Mouse (Mus musculus) v-Abl transformed pro-B cells (cell line): Measurements from ENCODE around the gene Arrdc5.

Experiments used
- in situ Hi-C, 2 experiments: fragments of 400-800 bp; cut with MboI; formaldehyde crosslinking; loops; one replicate each; pipeline ENCODE4 v1.15.1; 2025; ENCODE audit not compliant: unreplicated experiment in 2 of 2

Arrdc5 gene

DNA sequence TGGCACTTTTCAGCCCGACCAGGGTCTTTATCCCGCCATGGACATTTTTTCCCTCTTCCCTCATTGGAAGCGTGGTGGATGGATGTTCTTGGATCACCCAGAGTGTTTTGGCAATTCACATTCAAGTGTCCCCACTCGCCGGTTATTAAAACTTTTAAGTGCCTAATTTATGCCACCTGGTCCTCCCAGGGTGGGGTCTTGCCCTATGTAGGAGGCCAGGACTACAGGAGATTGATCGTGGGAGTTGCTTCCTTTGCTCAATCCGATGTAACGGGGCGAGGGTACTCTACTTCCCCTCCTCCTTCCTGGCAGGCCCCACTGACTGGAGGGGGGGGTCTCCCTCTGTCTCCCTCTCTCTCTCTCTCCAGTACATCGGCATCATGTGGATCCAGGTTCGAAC is 4.6 kb upstream of the Arrdc5 start:
- in situ Hi-C loops: no loop called here

DNA sequence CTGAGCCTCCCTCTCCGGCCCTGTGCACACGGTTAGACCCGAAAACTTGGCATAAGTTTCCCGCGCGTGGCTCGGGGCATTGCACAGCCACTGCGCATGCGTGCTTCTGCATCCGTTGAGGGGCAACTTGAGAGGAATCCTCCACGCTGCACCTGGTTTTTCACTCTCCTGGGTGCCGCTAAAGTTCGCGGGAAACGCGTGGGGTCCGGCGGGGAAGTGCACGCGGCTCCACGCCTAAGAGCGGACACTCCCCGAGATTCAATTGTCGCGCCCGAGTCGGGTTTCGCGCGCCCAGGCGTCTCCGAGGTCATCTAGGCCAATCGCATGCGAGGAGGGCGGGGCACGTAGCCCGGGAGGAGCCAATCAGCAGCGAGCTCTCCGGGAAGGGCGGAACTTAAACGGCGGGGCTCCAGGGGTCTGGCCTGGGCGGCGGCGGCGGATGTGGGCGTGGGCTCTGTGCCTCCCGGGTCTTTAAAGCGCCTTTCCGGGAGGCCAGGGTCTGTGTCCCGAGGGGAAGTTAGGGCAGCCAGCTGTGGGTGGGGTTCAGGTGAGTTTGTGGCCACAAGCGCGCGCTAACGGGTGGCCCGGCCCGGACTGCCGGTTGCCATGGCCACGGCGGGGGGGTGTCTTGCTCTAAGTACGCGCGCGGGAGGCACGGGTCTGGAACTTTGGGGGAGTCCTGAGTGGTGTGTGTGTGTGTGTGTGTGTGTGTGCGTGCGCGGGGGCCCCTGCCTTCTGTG is 3.9 kb upstream of the Arrdc5 start:
- in situ Hi-C loops: no loop called here

DNA sequence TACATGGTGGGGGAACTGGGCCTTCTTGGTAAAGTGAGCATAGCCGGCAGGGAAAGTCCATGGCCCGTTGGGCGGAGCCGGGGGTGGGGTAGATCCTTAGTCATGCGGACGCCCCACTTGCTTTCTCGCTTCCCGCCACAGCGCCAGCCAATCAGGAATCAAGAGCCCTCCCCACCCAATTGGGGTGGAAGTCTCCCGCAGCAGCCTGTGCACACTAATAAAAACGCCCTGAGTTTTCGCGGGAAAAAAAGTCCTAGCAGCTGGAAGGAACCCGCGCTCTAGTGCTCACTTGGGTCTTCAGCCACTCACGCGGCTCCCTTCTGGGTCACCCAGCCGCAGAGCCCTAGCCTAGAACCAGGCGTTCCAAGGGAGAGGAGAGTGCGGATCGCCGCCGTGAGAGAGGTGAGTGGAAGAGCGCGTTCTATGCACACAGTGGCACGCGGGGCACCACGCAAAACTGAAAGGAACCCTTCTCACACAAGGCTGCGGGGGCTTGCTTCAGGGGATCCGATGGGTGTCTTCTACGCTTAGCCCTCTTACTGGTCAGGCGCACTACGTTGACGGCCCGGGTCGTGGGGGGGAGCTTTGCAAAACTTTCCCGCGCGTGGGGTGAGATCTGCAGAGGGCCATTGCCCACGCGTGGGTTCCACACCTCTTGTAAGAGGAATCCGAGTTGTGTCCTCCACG is 3.2 kb upstream of the Arrdc5 start, which contains the start of gene Uhrf1:
Uhrf1 (plus strand) TSS at position 162 of the 687 bp plus-strand sequence.
- in situ Hi-C loops: no loop called here

DNA sequence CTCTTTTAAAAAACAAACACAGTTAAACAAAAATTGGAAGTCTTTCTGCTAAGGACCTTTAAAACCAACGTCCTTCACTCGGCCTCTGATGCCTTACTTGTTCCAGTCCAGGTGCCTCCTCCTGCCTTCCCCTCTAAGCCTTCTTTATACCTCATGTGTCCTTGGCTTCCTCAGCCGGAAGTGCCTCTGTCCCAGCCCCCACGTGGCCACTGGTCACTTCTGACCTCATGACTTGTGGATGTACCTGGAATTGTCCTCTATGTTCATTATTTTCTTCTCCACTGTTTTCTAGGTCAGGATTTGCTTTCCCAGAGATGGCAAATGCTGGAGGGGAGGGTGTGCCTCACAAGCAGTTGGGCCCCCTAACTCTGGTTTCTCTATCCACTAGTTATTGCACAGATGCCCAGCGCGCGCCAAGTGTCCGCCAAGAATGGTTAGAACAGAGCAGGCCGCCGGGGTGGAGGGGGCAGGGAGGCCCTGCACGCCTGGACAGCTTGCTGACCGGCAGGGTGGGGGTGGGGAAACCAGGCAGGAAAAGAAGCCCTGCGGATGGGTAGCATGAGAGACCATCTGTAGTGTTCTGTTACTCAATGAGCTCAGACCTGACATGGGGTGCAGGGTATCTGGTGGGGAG is 2.4 kb upstream of the Arrdc5 start:
- in situ Hi-C loops: no loop called here

DNA sequence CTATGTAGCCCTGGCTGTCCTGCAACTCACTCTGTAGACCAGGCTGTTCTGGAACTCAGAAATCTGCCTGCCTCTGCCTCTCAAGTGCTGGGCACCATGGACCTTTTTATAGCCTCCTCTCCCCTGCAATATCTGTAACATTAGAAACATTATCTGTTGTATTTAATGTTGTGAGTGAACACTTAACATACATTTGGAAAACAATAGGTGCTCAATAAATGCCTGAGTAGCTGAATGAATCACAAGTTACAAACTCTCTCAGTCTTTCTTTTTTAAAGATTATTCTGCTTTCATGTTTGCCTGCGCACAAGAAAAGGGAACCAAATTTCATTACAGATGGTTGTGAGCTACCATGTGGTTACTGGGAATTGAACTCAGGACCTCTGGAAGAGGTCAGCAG is 1.8 kb downstream of the Arrdc5 start:
- in situ Hi-C loops: no loop called here

DNA sequence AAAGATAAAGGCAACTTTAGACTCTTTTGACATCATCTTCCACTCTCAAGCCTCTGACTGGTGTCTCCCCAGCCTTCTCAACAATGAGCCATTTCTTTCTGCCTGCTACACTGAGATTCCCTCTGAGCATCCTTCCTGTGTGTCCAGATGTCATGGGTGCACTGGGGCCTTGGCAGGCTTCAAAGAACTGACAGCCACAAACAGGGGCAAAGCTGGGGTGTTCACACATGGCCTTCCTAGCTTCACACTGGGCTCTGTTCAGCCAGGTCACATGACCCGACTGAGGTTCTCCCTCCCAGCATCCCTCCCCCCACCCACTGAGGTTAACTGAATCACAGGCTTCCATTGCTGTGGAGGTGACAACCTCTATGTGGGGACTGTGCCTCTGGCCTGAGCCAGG is 3.9 kb downstream of the Arrdc5 start:
- in situ Hi-C loops: no loop called here

DNA sequence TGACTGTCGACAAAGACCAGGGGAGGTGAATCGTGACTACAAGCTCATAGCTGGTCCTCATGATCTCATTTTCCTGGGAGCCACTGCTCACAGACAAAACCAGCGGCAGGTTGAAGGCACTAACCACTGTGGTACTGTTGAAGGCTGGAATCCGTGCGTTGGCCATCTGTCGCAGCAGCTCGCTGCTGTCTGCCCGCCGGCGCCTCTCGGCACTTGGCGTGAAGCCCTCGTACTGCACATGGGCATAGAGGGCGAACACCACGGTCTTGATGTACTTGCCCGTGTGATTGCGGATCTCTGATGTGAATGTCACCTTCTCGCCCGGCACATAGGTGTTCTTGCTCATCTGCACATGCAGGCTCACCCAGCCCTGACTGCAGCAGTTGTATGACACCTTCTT is 5.8 kb downstream of the Arrdc5 start:
- in situ Hi-C loops: no loop called here

DNA sequence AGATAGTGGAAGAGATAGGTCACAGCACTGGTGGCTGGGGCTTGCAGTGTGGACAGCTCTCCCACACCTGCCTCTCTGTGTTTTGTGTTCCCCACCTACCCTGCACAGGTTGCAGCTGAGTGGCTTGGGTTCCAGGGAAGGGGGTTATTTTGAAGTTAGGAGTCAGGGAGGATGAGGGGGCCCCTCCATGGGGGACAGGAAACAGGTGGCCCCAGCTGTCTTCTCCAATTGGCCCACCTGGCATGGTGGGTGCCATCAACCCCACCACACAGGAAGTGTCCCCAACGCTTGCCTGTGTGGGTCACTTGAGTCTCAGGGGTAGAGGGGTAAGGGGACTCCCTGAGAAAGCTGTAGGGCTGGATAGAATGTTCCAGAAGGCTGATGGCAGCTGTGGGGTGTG is 6.8 kb downstream of the Arrdc5 start:
- in situ Hi-C loops: no loop called here

DNA sequence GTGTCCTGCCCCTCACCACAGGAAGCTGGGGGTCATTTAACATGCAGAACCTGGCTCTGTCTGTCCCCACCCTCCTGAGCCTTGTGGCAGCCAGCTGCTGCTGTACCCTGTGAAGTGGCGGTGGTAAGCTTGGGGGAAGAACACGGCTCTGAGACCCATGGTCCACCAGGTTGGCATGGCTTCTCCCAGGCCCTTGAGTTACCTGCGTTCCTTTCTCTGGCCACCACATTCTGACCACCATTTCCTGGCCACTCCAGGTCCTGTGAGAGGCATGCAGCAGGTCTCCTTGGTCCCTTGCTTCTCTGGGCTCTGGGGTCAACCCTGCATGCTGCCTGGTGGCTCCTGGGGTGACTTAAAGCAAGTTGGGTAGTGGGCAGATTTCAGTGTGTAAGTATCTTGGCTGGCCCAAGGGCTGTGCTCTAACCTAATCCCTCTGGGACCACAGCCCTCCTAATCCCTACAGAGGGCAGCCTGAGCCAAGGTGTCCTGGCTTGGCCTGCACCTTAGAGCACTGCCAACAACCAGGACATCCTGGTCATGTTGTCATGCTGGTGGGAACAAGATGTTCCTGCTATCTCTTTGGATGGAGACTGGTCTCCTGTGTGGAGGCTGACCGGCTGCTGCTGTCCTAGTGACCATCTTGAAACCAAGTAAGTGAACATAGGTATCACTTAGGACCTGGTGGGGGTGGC is 7.4 kb downstream of the Arrdc5 start, which contains the start of gene Plin3:
Plin3 (minus strand) TSS at position 343 of the 692 bp plus-strand sequence.
- in situ Hi-C loops: no loop called here

DNA sequence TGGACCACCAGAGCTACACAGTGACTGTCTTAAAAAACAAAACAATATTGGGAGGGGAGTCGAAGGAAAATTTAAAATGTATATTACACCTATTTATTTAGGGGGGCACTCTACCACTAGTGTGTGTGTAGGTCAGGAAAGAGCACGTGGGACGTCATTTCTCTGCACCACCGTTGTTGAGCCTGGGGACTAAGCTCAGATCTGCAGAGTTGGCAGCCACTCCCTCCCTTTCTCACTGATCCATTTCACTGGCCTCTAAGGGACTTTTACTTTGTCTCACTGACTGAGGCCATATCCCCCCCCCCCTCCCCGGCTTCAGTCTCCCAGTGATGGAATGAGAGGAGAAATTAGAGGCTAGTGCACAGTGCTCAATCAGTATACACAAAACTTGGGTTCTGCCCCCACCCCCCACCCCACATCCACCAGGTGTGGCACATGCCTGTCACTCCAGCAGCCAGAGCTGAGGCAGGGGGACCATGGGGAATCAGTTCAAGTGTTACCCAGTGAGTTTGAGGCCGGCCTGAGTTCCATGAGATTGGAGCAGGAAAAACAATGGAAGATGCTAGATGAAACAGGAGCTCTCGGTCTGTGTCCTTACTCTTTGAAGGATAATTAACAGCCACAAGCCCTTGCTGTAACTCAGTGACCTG is 8.1 kb downstream of the Arrdc5 start:
- in situ Hi-C loops: no loop called here

DNA sequence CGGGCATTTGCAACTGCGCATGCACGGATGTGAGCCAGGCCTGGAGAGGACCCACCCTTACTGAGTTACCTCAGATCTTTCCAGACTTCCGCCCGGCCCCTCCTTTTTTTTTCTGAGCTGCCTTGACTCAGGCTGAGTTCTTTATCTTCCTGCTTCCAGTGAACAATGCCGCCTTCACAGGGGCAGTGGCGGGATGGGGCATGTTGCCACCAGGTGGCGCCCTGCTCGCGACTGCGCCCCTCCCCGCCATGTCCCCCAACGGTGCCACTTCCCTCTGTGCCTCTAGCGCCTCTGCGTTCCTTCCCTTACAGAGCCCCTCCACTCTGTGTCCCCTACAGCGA is 8.9 kb downstream of the Arrdc5 start:
- in situ Hi-C loops: no loop called here

DNA sequence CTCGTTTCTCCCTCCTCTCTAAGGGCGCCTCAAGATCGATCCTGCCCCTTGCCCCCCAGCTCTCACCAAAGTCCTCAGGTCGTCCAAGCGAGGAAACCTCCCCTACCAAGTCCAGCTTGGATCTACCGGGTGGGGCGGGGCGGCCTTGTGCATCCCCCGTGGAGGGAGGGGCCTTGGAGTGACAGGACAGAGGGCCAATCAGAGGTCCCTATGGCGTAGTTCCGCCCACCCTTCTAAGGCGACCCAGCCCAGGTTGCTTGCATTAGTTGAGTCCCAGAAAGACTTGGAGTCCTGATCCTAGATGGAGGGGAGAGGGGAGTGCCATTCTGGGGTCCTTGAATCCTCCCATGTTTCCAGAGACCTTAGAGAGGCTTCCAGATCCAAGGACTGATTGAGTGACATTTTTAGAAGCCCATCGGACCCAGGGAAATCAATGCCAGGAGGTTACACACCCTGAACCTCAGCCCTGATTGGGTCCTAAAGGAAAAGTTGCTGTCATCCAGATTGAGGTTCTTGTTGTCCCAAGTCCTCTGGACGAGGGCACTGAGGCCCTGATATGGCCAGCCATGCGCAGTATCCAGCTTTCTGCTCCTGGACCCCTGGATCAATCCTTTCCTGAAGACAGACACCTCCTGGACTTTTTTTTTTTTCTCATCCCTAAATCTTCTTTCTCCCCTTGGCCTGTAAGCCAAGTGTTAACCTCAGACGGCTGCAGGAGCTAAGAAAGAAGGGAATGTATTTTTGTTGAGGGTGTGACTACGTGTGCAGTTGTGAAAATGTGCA is 9.5 kb downstream of the Arrdc5 start:
- in situ Hi-C loops: no loop called here

DNA sequence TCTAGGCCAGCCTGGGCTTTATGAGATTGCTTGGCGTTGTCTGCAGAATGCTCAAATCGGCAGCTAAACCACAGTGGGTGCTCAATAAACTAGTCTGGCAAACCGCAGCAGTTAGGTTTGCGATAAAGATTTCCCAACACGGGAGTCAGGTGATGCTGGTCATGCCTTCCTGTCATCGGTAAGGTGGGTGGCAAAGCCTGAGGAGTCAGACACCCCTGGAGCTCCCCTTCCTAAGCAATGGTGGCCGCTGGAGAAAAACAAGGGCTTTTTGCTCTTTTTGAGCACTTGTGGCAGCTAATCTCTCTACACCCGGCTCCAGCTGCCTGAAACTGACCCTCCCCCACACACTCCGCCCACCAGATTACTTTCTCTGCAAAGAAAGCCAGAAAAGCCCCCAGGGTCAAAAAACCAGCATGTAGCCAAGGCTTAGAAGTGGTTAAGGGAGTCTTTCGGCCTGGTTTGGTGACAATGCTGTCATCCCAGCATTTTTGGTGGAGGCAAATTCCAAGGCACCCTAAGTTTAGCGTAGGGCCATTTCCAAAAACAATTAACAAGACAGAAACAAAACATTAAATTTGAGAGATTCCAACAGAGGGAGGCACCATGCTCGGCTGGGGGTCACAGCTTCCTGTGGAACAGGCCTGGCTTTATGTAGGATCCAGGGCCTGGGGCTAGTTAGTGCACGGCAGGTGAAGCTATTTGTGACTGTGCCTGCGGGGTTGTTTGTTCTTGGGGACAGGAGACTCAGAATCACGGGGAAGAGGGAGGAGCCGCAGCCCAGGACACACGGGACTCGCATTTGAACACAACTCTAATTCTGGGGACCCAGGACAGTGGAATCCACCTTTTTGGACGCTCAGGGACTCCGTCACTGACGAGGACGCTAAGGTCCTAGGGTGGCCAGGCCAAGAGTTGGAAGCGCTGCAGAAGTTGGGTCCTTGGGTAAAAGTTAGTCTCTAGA is 10.4 kb downstream of the Arrdc5 start:
- in situ Hi-C loops: no loop called here

DNA sequence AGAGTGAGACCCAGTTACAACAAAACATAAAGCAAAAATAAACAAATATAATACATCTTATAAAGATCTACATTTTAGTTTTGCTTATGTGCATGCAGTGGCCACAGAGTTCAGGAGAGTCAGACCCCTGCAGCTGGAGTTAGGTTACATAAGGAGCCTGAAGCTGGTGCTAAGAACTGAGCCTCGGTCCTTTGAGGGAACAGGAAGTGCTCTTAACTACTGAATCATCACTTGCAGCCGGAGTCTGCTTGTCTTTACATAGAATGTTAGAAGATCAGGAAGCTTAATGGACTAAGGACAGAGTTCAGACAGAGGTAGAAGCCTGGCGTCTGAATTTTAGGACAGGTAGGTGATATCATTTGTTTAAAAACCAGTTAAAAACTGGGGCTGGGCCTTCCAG is 11.2 kb downstream of the Arrdc5 start:
- in situ Hi-C loops: no loop called here

DNA sequence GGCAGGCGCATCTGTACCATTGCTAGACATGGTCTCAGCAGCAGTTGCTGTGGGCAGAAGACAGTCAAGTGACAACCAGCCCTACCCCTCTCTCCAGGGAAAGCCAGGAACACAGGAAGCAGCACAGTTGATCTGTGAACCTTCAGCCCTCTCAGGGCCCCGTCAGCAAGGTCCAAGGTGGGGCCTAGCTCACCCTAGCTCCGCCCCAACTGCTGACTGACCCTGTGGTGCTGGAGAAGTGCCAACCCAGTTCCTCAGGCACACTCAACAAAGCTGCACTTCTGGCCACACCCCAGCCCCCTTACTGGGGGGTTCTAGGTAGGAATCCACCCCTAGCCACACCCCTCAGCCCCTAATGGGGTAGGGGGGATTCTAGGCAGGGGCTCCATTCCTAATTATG is 12.3 kb downstream of the Arrdc5 start:
- in situ Hi-C loops: no loop called here

DNA sequence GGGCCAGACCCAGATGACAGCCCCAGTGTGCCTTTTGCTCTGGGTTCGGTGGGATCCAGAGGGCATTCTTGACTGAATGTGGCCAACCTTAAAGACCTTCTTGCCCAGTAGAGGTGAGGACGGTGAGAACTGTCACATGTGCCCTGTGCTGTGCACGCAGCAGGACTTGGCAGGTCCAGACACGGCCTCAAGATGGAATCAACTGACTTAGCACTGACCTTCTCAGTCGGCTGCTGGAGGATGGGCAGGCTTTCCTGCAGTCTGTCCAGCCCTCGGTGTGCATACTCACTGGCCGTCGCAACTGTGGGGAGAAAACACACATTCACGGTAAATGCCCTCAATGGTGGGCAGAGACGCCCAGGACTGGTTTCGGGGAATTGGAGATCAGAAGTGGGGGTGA is 14.1 kb downstream of the Arrdc5 start:
- in situ Hi-C loops: no loop called here

DNA sequence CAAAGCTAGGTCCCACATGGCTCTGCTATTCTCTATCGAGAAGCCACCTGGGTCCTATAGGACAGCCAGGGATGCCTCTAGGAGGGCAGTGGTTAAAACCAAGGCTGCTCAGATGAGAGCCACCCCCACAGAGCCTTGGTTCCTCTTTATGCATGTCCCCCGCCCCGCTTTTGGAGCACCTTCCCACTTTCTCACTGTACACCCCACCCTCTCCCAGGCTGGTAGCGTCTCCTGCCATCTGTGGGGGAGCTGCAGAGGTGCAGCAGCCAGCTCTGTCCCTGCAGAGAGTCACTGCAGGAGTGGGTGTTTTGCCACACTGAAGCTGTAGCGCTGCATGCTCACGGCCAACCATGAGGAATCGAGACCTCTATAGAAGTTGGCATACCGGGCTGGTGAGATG is 16.8 kb downstream of the Arrdc5 start:
- in situ Hi-C loops: no loop called here

DNA sequence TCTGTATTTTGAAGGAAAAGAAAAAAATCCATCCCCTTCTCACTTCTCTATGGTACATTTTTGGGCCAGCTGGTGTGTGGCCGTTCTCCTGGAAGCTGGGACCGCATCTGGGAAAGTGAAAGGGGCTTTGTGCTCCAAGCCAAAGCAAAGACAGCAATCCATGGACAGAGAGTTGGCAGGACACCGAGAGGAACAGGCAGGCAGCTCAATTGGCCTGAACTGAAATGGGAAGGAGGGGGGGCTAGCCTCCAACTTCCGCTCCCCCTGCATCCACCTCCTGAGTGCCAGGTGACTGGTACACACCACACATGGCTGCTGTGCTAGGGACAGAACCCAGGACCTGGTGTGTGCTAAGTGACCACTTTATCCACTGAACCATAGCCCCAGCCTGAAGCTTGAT is 17.3 kb downstream of the Arrdc5 start:
- in situ Hi-C loops: no loop called here

DNA sequence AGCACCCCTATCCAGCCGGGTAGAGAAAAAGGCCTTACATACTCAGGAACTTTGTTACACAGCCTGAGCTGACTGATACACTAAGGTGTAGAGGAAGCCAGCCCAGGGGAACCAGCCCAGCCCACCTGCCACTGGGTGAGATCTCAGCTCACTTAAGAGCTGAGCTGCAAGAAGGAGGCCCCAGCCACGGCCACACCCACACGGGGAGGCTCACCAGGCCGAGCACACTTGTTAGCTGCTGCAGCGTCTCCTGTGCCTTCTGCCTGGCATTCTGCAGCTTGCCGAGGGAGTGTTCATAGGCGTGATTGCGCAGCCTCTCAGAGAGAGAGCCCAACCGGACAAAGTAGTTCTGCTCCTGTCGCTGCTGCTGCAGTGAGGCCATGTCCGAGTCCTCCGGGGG is 18.9 kb downstream of the Arrdc5 start:
- in situ Hi-C loops: no loop called here
